ENCODE assay signal across 8 mouse cellular contexts in the genomic region with DNA sequence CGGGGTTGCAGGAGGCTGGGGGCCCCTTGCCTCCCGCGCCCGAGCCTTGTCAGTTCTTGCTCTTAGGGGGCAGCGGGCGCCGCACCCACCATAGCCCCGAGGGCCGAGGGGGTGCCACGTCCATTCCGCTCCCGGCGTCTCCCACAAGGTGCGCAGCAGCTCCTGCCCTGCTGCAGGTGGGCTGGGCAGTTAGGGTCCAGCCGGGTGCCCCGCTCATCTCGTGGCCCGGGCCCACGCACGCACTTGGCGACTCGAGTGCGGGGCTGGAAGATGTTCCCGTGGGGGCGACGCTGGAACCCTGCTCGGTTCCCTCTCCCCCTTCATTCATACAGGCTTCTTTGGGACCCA. TPM values are rescaled to one million over a fixed set of nuclear protein-coding genes. Genes with fewer than 3 reads are reported as not detected.
DNase-seq lines count a peak whose midpoint lies in the region; ATAC-seq and TF ChIP-seq lines count a peak whose summit lies in the region.

No protein-coding gene starts in this region.

- H3K27ac ChIP-seq in thymus, adult 2 months (ENCODE audit: control insufficient read depth, insufficient read depth, low read length): peak overlapping the region; percentile 50
- peak overlapping the region; percentile 69 for H3K27ac ChIP-seq in liver, embryonic 13.5 days
- H3K27ac ChIP-seq in stomach, postnatal 0 days (replicated peaks): peak overlapping the region; percentile 93

- DNase-seq in frontal cortex, adult 2 months (ENCODE audit: extremely low spot score in 1 of 2, low spot score in 1 of 2): no peak
- DNase-seq in thymus, adult 2 months: no peak
- no peak for DNase-seq in thymus, postnatal 0 days (ENCODE audit: low spot score)
- no peak for DNase-seq in liver, embryonic 13.5 days
- DNase-seq in stomach, postnatal 0 days (ENCODE audit: low spot score): no peak
- DNase-seq in layer of hippocampus, postnatal 10 days (ENCODE audit: low spot score in 2 of 2): no peak
- no peak for DNase-seq in cerebellum, adult 9-10 months

- 0 out of 2 replicates have a peak, but pooled peaks have one; percentile 1 for ATAC-seq in frontal cortex, adult (ENCODE audit: low TSS enrichment)
- peak; percentile 45 for ATAC-seq in liver, embryonic 13.5 days (ENCODE audit: low read depth)
- peak; percentile 28 for ATAC-seq in stomach, postnatal 0 days (ENCODE audit: low FRiP score, low TSS enrichment)

- TF ChIP-seq EP300 in stomach, postnatal 0 days (optimal IDR thresholded peaks at IDR 0.05): no peak

- peak overlapping the region; percentile 95 for H3K9ac ChIP-seq in liver, embryonic 13.5 days
- H3K9ac ChIP-seq in stomach, postnatal 0 days (ENCODE audit: low read length): peak overlapping the region; percentile 92

- H3K4me3 ChIP-seq in thymus, adult 2 months (ENCODE audit: control insufficient read depth, insufficient read depth, low read length): peak overlapping the region; percentile 64
- peak overlapping the region; percentile 90 for H3K4me3 ChIP-seq in liver, embryonic 13.5 days (replicated peaks)
- H3K4me3 ChIP-seq in stomach, postnatal 0 days (ENCODE audit: low read depth, low read length): peak overlapping the region; percentile 97

- H3K4me2 ChIP-seq in liver, embryonic 13.5 days: peak overlapping the region; percentile 95
- H3K4me2 ChIP-seq in stomach, postnatal 0 days (replicated peaks; ENCODE audit: low read depth): peak overlapping the region; percentile 97

- no peaks in the 10 kb centered on the region for H3K9me3 ChIP-seq in liver, embryonic 13.5 days (replicated peaks)
- H3K9me3 ChIP-seq in stomach, postnatal 0 days (ENCODE audit: control insufficient read depth, low read length): no peaks in the 10 kb centered on the region

- no peak for TF ChIP-seq CTCF in thymus, adult 2 months (IDR thresholded peaks at IDR 0.05; ENCODE audit: borderline replicate concordance, control insufficient read depth, extremely low read depth, insufficient read depth, low read length, poor library complexity)
- TF ChIP-seq CTCF in stomach, postnatal 0 days (IDR thresholded peaks at IDR 0.05; ENCODE audit: low read depth): no peak

- no peaks in the 10 kb centered on the region for H3K27me3 ChIP-seq in thymus, adult 2 months (ENCODE audit: control insufficient read depth, insufficient read depth, low read length)
- no peaks in the 10 kb centered on the region for H3K27me3 ChIP-seq in liver, embryonic 13.5 days
- H3K27me3 ChIP-seq in stomach, postnatal 0 days (ENCODE audit: control insufficient read depth, insufficient read depth, low read length): no peaks in the 10 kb centered on the region

- WGBS in thymus, adult 2 months: under 1% methylated on average over 27 of the region's 27 CpGs
- WGBS in liver, embryonic 13.5 days (ENCODE audit: insufficient replicate concordance): under 1% methylated on average over 27 of the region's 27 CpGs
- WGBS in stomach, postnatal 0 days: under 1% methylated on average over 22 of the region's 27 CpGs

- H3K36me3 ChIP-seq in thymus, adult 2 months (ENCODE audit: control insufficient read depth, insufficient read depth, low read length): no peaks in the 10 kb centered on the region
- H3K36me3 ChIP-seq in liver, embryonic 13.5 days: no peaks in the 10 kb centered on the region
- no peaks in the 10 kb centered on the region for H3K36me3 ChIP-seq in stomach, postnatal 0 days (ENCODE audit: control insufficient read depth, insufficient read depth, low read length)

- TF ChIP-seq POLR2A in thymus, adult 2 months (IDR thresholded peaks at IDR 0.05; ENCODE audit: control insufficient read depth, extremely low read depth, insufficient read depth, low read length, poor library complexity): no peak

- peaks cover 21% of the 10 kb centered on the region for H3K4me1 ChIP-seq in thymus, adult 2 months (replicated peaks; ENCODE audit: control insufficient read depth, insufficient read depth, low read length)
- H3K4me1 ChIP-seq in liver, embryonic 13.5 days (replicated peaks): peaks cover 52% of the 10 kb centered on the region
- peaks cover 3% of the 10 kb centered on the region; the same call in 1 of the 2 replicates for H3K4me1 ChIP-seq in stomach, postnatal 0 days (replicated peaks; ENCODE audit: control insufficient read depth, insufficient read depth)

RNA-seq across cellular contexts. Expression of a gene that starts 0.4 kb away (rescaled TPM):
- polyA plus RNA-seq in frontal cortex, adult 2 months (2012; rRNA removed): 41.4 and 43.0 TPM in 2 replicates
- polyA plus RNA-seq in thymus, adult 2 months (2012; rRNA removed): 102 TPM in 2 replicates
- polyA plus RNA-seq in thymus, postnatal 0 days (2015; fragmentation: Nextera tagmentation; extraction: Ambion mirVana): 90.1 and 102 TPM in 2 replicates
- 22.6 and 25.3 TPM in 2 replicates for polyA plus RNA-seq in liver, embryonic 13.5 days (2015; fragmentation: Nextera tagmentation; extraction: Ambion mirVana)
- 38.5 and 38.6 TPM in 2 replicates for polyA plus RNA-seq in stomach, postnatal 0 days (2015; fragmentation: Nextera tagmentation; extraction: Ambion mirVana)
- total RNA-seq in layer of hippocampus, postnatal 10 days (2021): 10 to 100 TPM; 39.1 to 39.3 TPM

RNA-seq across cellular contexts. Expression of a gene that starts 36.7 kb away (rescaled TPM):
- 0.08 TPM in 2 replicates for polyA plus RNA-seq in frontal cortex, adult 2 months (2012; rRNA removed)
- 24.8 and 32.8 TPM in 2 replicates for polyA plus RNA-seq in thymus, adult 2 months (2012; rRNA removed)
- 5.5 and 6.3 TPM in 2 replicates for polyA plus RNA-seq in thymus, postnatal 0 days (2015; fragmentation: Nextera tagmentation; extraction: Ambion mirVana)
- polyA plus RNA-seq in liver, embryonic 13.5 days (2015; fragmentation: Nextera tagmentation; extraction: Ambion mirVana): 0.14 TPM in 1 of 2 replicates, not detected in the other
- 0.06 and 0.08 TPM in 2 replicates for polyA plus RNA-seq in stomach, postnatal 0 days (2015; fragmentation: Nextera tagmentation; extraction: Ambion mirVana)
- total RNA-seq in layer of hippocampus, postnatal 10 days (2021): not detected
